Mouse (Mus musculus): ENCODE data around the gene Trim69. TPM values are rescaled to one million over a fixed set of nuclear protein-coding genes. Genes with fewer than 3 reads are reported as not detected.

Gene Trim69
- under 1 TPM; 0.49 to 0.71 TPM for total RNA-seq (2023)

DNA sequence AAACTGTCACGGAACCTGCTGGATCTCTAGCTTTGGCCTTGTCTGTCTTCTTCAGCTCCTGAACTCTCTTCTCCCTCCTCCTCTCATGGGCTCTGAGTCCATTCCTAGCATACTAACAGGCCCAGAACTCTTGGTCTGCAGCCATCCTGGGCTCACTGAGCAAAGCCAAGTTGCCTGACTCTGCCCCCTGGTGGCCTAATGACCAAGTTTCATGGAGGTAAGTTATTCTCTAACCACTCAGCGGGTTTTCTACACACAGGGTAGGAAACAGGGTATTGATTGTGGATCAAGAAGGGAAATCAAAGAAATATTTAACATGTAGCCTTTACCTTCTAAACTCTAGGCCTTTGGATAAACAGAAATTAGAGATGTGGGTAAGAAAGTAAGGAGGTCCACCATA lies at the start of gene Trim69:
Trim69 (plus strand) TSS at position 21 of the 400 bp plus-strand sequence.

GRCm38 (mm10) chr2:122117961-122118958 lies 42.2 kb upstream of the Trim69 start, which contains the start of gene Spg11:
Gene Spg11 (minus strand): TSS chr2:122118386.

GRCm38 (mm10) chr2:122147508-122148241 lies 12.8 kb upstream of the Trim69 start, which contains the start of gene B2m:
Gene B2m (plus strand): TSS chr2:122147686.

GRCm38 (mm10) chr2:122186106-122186505 lies 25.6 kb downstream of the Trim69 start, which contains the start of the genes Patl2 and Terb2:
Gene Patl2 (minus strand): TSS chr2:122186189.
Gene Terb2 (plus strand): TSS chr2:122186272.

Other genes with a start within 250 kb of the Trim69 start
- 10 to 100 TPM; 26.4 to 33.4 TPM for gene Ctdspl2, start 204.7 kb upstream of the Trim69 start, total RNA-seq (2023)
- gene Mageb3, start 204.6 kb upstream of the Trim69 start, total RNA-seq (2023): not detected
- 10 to 100 TPM; 31.1 to 39.3 TPM for gene Eif3j1, start 132.2 kb upstream of the Trim69 start, total RNA-seq (2023)
- gene Spg11, start 42.3 kb upstream of the Trim69 start, total RNA-seq (2023): 10 to 100 TPM; 29.3 to 33.4 TPM
- 1,000 to 10,000 TPM; 3,138 to 3,356 TPM for gene B2m, start 13.0 kb upstream of the Trim69 start, total RNA-seq (2023)
- under 1 TPM in 1 of 2 experiments, not detected in 1; 0.18 TPM for gene Patl2, start 25.5 kb downstream of the Trim69 start, total RNA-seq (2023)
- gene Terb2, start 25.6 kb downstream of the Trim69 start, total RNA-seq (2023): not detected
- 10 to 100 TPM; 21.0 to 21.7 TPM for gene Sord, start 74.0 kb downstream of the Trim69 start, total RNA-seq (2023)
- gene Duox2, start 137.7 kb downstream of the Trim69 start, total RNA-seq (2023): not detected
- gene Duoxa2, start 138.2 kb downstream of the Trim69 start, total RNA-seq (2023): not detected
- gene Duoxa1, start 153.0 kb downstream of the Trim69 start, total RNA-seq (2023): not detected
- gene Duox1, start 155.0 kb downstream of the Trim69 start, total RNA-seq (2023): not detected
- 1 to 10 TPM; 1.5 to 2.7 TPM for gene Shf, start 208.5 kb downstream of the Trim69 start, total RNA-seq (2023)

Data from monocyte, adult 59 days (primary cell).